Mouse (Mus musculus) brain, adult 2 months (tissue): ENCODE measurements around the gene Cdc42ep2.
A peak's percentile ranks its signal among the peaks of the same experiment; 100 is the strongest.

Experiments used
- DNase-seq: peaks from one replicate; pipeline ENCODE4 v3.0.0; 2011; ENCODE audit warnings: low read depth, low spot score

Cdc42ep2 gene

DNA sequence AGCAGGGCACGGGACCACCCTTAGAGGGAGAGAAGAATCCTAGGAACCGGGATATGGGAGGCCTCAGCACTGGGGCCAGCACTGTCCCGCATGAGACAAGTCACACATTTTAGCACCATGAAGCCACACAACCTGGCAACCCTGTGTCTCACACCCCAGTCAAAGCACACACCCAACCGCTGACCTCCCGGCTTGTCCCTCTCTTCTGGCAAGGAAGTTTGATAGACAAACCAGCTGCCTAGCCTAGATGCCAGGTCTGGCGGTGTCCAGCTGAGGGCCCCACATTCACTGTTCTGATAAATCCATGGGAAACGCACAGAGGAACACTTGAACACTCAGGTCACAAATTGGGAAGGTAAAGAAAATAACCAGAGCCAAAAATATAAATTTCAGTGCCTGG lies 18.0 kb upstream of the Cdc42ep2 start:
- no peak for DNase-seq

DNA sequence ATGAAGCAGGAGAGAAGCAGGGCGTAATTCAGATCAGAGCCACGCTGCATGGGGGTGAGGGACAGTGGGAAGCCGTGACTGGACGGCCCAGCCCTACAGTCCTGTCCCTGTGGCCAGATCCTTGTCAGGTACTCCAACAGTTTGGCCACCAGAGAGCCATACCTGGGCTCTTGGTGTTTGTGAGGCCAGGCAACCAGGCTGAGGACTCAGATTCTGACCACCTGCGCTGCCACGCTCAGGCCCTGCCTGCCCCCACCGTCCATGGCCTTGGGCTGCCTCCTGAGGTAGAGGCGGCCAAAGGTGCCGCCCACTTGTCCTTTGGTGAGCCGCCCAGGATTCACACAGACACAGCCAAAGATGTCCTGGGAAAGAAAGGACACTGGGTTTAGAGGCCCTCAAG lies 16.0 kb upstream of the Cdc42ep2 start:
- no peak for DNase-seq

DNA sequence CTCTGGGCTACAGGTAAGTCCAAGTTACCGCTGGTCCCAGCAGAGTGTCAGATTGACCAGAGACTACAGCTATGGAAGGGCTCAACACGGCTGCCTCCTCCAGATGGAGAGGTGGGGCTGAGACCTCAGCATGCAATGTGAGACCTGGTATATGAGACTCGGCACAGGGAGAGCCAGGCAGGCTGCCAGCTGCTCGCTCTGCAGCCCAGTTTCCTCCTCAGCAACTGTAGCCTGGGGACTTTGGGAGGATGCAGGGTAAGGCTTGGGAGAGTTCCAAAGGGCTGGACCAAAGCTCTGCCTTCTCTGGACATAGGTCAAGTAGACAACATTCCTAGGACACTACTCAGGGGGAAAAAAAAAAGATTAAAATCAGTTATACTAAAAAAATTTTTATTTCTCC lies 15.6 kb upstream of the Cdc42ep2 start:
- DNase-seq, result peak; percentile 97

DNA sequence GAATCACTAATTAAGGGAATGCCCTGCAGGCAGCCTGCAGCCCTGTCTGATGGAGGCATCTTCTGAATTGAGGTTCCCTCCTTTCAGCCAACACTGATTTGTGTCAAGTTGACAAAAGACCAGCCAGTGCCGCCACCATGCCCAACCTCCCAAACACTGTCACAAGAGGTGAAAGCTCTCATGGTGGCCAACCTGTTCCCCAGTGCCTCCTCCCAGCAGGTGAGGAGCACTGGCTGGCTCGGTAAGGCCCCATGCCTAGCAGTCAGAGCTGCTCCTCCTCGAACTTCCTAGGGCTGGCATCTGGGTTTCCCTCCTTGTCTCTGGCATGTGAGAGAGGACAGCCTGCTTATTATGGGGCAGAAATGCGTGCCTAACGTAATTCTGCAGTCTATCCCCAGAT lies 15.1 kb upstream of the Cdc42ep2 start:
- no peak for DNase-seq

DNA sequence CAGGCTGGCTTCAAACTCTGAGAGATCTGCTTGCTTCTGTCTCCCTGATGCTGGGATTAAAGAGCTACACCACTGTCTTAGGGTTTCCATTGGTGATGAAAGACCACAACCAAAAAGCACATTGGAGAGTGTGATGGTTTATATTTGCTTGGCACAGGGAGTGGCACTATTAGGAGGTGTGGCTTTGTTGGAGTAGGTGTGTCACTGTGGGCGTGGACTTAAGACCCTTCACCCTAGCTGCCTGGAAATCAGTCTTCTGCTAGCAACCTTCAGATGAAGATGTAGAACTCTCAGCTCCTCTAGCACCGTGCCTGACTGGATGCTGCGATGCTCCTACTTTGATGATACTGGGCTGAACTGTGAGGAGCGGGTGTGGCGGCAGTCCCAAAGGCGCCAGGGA lies 13.9 kb upstream of the Cdc42ep2 start:
- no peak for DNase-seq

DNA sequence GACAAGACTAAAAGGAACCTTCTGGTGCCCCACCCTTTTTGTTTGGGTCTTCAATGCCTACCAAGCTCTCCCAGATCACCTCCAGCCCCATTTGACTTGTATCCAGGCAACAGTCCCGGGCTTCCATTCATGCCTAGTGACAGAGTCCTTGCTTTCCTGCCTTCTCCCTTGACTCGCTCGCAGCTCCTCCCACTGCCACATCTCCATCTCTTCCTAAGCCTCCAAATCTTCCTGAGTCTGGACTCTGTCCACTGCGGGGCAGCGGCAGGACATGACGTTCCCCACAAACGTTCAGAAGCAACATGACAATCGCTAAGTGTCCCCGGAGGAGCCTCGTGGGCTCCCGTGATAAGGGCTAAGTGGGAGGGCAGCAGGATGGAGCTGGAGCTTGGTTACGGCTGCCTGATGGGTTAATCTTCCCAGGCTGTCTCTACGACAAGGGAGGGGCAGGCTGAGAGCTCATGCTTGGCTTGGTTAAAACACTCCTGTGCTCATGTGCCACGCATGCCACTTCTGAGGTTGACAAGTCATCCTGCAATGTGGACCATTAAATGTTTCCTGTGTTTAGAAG lies 13.3 kb upstream of the Cdc42ep2 start:
- DNase-seq, result peak; percentile 25

DNA sequence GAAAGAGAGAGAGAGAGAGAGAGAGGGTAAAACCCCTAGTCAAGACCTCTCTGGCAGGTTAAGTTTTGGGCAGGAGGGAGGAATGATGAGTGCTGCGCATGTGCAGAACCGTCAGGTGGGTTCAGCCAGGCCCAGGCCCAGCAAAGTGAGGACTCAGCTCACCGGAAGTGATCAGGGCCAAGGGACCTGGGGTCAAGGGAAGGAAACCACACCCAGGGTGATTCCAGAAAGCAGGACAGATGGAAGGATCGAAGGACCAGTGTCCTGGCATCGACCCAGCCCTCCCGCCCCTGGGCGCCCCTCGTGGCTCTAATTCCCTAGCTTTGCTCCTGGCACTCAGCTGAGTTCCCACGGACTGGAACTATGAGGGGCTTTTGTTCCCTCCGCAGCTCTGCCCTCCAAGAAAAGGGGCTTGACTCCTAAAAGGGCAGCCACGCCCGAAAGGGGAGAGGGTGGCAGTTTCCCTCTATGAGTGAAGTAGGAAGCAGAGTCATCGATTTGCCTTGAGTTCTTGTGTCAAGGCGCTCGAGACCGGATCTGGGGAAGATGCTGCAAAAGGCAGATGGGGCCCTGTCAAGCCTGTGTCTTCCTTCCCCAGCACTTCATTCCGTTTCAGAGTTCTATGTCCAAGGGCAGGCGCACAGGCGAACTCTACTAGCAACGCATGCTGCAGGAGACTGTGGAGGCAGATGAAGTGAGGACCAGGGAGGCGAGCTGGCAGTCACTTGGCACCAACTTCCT lies 12.6 kb upstream of the Cdc42ep2 start:
- no peak for DNase-seq

DNA sequence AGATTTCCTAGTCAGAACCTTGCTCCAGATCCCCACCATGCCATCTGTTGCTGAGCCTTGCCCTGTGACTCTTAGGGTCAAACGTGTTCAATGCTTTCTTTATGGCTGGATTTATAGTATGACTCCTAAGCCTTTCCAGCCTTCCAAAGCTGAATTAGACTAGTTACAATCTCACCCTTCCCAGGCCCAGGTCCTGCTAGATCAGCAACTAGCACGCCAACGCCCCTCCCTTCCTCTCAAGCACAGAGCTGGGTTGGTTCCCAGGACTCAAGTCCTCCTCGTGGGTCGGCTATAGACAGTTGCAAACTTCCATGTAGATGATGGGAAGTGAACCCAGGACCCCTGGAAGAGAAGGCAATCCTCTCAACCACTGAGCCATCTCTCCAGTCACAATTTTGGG lies 11.1 kb upstream of the Cdc42ep2 start:
- DNase-seq, result no peak

DNA sequence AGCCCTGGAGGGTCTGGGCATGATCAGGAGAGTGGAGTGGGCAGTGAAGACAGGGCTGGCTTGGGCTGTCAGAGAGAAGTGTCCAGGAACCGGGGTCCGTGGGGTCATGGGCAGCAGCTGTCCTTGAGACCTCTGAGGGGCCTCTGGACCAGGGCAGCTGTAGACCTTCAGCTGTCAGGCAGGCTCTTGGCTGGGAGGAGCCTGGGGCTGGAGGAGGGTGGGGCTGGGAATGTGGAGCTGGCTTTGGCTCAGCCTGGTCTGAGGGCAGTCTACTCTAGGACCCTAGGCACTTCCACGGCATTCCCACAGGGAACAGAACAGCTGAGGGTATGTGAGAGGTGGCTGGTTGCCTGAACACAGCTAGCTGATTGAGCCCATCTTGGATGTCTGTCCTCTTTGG lies 10.7 kb upstream of the Cdc42ep2 start:
- no peak for DNase-seq

DNA sequence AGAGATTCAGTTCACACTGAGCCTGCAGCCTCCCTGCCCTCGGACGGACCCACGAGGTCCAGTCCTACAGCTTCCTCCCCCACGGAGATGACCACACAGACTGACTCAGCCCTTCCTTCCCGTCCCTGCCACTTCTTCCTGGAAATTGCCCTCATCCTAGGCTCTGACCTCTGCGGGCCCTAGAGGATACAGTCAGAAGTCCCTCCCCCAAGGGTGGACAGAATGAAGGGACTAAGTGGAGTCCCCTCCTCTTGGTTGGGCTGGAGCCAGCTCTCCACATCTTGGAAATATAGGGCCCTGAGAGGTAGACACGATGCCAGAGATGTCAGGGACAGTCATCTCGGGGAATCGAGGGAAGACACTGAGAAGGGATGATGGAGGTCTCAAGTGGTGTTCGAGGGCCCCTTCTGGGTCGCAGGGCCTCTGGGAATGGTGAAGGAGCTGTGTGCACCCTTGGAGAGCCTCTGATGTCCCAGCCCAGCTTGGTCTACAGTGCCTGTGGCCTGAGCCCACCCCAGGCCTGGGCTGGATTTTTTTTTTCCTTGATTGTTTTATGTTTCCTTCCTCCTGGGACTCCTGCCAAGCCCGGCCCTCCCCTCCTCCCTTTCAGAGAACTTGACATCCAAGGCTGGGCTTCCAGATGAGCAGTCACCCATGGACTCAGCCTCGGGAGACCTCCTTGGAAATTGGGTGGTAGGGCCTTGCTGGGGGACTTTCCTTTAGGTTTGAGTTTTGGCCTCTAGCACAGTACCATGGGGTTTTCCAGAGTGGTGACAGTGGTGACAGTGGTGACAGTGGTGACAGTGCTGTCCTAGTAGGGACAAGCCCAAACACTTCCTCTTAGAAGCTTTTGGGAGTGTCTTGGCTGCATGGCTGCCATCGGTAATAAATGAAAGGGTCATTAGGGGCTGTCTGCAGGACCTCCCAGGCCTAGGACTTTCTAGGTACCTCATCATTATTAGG lies 5.3 kb upstream of the Cdc42ep2 start:
- no peak for DNase-seq

DNA sequence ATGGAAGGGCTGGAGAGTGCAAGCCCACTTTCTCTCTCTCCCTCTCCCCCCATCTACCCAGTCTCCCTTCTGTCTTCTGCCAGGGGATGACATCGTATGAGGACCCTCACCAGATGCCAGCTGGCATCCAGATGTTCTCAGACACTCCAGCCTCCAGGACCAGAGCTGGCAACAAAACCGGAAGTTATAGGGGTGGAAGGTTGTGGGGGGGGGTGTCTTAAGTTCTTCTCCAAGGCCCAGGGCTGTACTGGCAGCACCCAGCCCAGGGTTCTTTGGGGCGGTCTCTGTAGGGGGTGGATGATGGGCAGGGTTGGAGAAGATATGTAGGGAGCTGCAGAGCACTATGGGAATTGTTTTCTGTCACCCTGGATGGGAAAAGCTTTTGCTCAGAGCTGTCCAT lies 3.9 kb upstream of the Cdc42ep2 start:
- DNase-seq, result no peak

DNA sequence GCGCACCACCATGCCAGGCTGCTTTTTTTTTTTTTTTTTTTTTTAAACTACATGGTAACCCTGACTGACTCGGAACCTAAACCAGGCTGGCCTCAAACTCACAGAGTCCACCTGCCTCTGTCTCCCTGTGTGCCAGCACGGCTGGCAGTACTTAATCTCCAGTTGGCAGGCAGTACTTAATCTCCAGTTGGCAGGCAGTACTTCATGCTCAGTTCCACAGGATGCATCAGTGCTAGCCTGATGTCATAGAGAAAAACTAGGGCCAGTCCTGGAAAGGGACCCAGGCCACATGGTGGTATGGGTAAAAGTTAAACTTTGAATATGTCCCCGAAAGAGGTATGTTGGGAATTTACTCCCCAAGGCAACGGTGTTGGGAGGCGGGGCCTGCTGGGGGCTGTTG lies 3.5 kb upstream of the Cdc42ep2 start:
- peak; percentile 51 for DNase-seq

DNA sequence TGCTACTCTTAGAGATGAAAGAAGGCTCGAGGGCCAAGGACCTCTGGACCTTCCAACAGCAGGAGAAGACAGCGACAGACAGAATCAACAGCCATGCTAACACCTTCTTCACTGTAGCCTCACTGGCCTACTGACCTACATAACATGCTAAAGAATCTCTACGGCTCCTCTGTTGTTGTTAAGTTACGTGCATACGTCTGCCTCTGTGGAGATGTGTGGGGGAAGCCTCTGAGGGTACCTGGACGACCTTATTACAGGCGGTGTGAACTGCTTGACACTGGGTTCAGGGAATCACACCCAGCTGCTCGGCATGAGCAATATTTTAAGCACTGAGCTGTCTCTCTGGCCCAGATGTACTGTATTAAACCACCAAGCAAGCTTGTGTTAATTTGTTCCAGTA lies 2.9 kb upstream of the Cdc42ep2 start:
- no peak for DNase-seq

DNA sequence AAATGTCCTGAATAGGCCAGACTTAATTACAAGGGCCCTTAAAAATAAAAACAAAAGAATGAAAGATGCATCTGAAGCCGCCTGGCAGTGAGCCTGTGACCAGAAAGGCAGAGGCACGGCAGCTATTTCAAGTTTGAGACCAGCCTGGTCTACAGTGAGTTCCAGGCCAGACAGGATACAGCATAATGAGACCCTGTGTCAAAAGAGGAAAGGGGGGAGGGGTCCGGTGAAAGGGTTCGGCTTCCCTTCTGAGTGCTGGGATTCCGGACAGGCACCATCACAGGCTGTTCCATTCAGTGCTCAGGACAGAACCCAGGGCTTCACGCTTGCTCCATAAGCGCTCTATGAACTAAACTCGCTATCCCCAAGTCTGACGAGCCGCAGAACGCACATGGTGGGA lies 2.4 kb upstream of the Cdc42ep2 start:
- no peak for DNase-seq

DNA sequence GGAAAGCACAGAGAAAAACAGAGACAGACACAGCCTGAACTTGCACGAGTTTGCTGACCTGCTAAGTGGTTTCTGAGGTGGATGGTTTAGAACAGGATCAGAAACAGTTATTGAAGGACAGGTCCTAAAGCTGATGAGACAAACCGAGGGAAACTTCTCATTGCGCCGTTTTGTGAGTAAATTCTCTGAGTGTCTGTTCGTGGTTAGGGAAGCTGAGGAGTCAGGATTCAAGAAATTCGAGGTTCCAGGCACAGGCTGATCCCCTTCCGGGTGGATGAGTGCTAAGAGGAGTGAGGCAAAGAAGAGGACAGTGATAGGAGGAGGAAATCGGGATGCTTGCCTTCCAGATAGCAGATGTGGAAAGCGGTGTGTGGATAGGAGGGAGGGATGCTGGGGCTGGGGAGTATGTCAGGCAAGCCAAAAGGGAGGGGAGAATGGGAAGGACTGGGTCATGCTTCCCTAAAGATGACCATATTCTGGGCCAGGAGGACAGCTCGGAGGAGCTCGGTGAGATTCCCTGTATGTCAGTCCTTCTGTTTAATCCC lies 767 bp upstream of the Cdc42ep2 start:
- peak; percentile 21 for DNase-seq

DNA sequence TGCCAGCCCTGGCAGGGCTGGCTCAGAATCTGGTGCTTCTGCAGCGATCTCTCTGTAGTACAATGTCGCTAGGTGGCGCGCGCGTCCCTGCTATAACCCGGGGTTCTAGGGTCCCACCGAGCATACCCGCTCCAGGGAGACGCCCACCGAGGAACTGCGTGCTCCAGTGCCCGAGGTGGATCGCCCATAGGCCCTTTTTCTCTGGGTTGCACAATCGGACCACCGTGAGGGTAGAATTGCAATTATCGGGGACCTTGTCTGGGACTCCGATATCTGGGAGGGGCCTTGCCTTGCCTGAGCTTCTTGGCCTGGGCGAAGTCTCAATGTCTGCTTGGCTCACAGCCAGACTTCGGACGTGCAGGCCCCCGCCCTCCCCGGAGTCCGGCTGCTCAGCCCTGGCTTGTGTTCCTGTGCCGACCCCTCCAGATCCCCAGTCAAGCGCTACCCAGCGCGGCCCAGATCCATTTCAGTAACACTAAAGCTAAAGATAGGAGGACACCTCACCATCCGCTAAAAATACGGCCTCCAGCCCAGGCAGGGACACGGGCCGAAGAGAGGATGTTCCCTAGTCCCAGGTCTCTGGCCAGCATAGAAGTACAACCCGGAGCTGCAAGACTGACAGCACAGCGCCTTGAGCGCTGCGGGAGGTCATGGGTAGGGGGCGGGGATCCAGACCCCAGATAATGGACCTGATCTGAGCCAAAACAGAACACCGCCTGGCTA lies 465 bp downstream of the Cdc42ep2 start:
- DNase-seq, result peak; percentile 91

DNA sequence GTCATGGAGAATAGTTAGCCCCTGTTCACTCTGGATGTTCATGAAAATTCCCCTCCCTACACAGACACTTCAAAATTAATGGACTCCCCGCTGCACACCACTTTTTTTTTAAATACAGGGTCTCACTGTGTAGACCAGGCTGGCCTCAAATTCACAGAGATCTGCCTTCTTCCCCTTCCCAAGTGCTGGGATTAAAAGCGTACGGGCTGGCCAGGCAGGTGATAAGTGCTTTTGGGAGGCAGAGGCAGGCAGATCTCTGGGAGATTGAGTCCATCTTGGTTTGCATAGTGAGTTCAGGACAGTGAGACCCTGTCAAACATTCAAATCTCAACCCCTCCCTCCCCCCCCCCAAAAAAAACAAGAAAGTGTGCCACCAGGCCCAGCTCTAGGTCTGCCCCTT lies 1.7 kb downstream of the Cdc42ep2 start:
- no peak for DNase-seq

DNA sequence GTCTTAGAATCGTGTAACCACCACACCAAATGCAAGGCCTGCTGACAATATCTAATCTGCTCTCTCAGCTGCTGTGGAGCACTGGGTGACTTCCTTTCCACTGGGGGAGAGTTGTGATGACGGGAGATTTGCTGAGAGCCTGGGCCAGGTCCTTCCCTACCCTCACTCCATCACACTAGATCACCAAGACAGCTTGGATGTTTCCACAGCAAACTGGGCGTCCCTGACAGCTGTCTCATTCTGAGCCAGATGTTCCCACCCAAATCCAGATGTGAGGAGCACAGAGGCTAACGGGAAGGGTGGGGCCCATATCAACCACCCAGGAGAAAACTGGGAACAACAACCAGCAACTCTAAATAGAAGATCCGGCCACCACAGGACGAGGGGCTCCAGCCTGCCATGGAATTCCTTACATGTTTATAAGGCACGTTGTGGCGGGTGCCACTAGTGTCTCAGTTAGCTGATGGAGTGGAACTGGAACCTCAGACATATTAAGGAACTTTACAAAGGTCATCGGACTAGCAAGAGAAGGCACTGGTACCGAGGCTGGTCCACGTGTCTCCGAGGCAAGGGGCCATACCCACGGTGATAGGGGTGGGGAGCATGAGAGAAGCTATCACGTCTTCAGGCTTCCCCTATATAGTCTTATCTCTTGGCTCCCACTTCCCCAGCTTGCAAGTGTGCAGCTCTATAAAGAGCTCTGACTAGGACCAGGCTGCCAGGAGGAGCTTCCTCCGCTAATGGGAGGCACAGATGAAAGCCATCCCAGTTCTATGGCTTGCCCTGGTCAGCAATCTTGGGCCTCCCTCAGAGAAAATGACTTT lies 2.3 kb downstream of the Cdc42ep2 start:
- DNase-seq, result no peak

DNA sequence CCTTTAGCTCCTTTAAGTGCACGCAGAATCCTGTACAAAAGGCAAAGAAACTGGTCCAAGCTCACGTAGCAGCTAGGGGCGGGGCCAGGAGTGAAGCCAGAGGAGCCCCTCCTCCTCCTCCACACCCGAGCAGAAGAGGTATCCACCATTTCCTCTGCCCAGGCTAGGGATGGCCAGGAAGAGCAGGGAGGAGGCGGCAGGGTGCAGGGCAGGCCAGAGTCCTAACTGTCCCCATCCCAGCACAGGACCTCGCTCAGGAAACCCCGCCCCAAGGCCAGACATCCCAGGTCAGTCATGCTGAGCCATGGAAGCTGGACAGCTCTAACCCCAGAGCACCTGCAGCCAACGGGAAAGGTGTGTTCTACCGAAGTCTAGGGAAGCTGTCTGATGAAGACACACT lies 2.9 kb downstream of the Cdc42ep2 start:
- no peak for DNase-seq

DNA sequence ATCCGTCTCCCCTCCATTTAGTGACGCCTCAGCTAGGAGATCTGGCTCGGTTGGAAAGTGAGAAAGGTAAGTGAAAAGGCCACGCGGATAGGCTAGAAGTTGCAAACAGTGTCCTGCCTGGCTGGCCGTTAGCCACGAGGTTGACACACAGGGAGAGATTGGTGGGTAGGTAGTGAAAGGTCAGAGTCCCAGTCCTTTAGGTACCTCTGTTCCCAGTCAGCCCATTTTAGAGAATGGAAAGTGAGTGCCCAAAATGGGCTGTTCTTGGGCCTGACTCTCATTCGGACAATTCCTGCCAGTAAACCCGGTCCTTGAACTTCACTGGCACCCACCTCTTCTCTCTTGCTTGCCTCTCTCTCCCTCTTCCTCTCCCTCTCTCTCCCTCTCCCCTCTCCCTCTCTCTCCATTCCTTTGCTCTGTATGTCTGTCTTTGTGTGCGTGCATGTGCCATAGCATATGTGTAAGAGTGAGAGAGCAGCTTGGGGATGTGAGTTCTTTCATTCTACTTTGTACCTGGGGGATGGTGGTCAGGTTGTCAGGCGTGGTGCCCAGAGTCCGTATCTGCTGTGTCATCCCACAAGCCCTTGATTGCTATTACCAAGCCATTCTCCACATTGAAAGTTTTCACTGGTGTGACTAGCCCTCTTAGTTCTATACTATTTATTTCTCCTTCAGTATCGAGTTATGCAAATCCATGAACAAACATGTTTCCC lies 11.5 kb downstream of the Cdc42ep2 start, which contains the start of gene Dpf2:
Dpf2 (minus strand) TSS at position 4 of the 713 bp plus-strand sequence.
- no peak for DNase-seq
